Mouse (Mus musculus) cerebellum, adult 2 months (tissue): ENCODE results near the gene Psmb9. TPM values are rescaled to one million over a fixed set of nuclear protein-coding genes. Genes with fewer than 3 reads are reported as not detected.

Experiments used
- DNase-seq, 2 experiments: peaks; one replicate each; pipeline ENCODE4 v3.0.0; 2021
- H3K27ac ChIP-seq: fragments of 200-500 bp; 2 replicates; pipeline ENCODE4 v1.5.1; 2012; ENCODE audit warnings: low read length, control low read depth, inconsistent platforms; ENCODE audit not compliant: insufficient read depth
- H3K27me3 ChIP-seq: fragments of 200-500 bp; 2 replicates; pipeline ENCODE4 v1.6.1; 2012; ENCODE audit warnings: inconsistent platforms, mild to moderate bottlenecking, low read length, moderate library complexity; ENCODE audit not compliant: control insufficient read depth, insufficient read depth
- H3K4me1 ChIP-seq: fragments of 200-500 bp; 2 replicates; pipeline ENCODE4 v1.6.1; 2011; ENCODE audit warnings: low read length; ENCODE audit not compliant: control insufficient read depth, insufficient read depth
- H3K4me3 ChIP-seq: fragments of 200-500 bp; replicated peaks from 2 replicates; pipeline ENCODE3; 2011; ENCODE audit warnings: mild to moderate bottlenecking, low read depth, low read length, control low read depth; ENCODE audit not compliant: insufficient read depth
- CTCF ChIP-seq: fragments of 200-500 bp; IDR thresholded peaks from 2 replicates; pipeline ENCODE4 v1.5.1; 2011; ENCODE audit warnings: low read depth, mild to moderate bottlenecking, control low read depth, low read length, moderate library complexity, borderline replicate concordance; ENCODE audit not compliant: insufficient read depth
- POLR2A ChIP-seq: fragments of 200-500 bp; IDR thresholded peaks from 2 replicates; pipeline ENCODE4 v1.6.1; 2011; ENCODE audit warnings: low read length, control low read depth, borderline replicate concordance; ENCODE audit not compliant: insufficient read depth
- WGBS: fragments of 180-500 bp; shearing (Covaris S2); methylation state at CpG from one replicate; pipeline ENCODE4 v1.1.7; 2018; 5-methylcytosine and 5-hydroxymethylcytosine counted together
- polyA plus RNA-seq: library from polyadenylated mRNA; depleted of rRNA; stranded (reverse); fragments of >200 nt; gene quantifications from 2 replicates; pipeline ENCODE4 v1.2.3, GENCODE M21; 2012

The Psmb9 gene
- polyA plus RNA-seq, 1 experiment, result 2.7 TPM

GRCm38 (mm10) chr17:34203444-34203843, 15.9 kb upstream of the Psmb9 start, which contains the start of gene Tap2:
TSS of gene Tap2 (plus strand) at chr17:34203527.
- no peak within 1 kb of the TSS for H3K27ac ChIP-seq
- TF ChIP-seq POLR2A (no peak), CTCF (no peak)
- 62% methylated on average over 5 of the region's 5 CpGs for WGBS
- DNase-seq, result no peak
- no peaks in the 10 kb centered on the region for H3K4me1 ChIP-seq
- peak within 1 kb of the TSS; percentile 95 for H3K4me3 ChIP-seq
- H3K27me3 ChIP-seq, result no peaks in the 10 kb centered on the region

- Histone ChIP-seq H3K4me3 (no peak overlapping the region), H3K4me1 (no peaks in the 10 kb centered on the region), H3K27me3 (no peaks in the 10 kb centered on the region), H3K27ac (no peak overlapping the region)
- WGBS, result 88% methylated on average over 4 of the region's 4 CpGs
- TF ChIP-seq CTCF (no peak), POLR2A (no peak)
- no peak for DNase-seq
These were observed 15.3 kb upstream of the Psmb9 start for GRCm38 (mm10) chr17:34202760-34203442.

- Histone ChIP-seq H3K27ac (no peak overlapping the region), H3K4me1 (no peaks in the 10 kb centered on the region), H3K27me3 (no peaks in the 10 kb centered on the region), H3K4me3 (no peak overlapping the region)
- no peak for TF ChIP-seq POLR2A
- TF ChIP-seq CTCF, result no peak
- WGBS, result 80% methylated on average over 7 of the region's 7 CpGs
- DNase-seq, result no peak
These were observed 14.0 kb upstream of the Psmb9 start for GRCm38 (mm10) chr17:34201506-34202055.

- H3K27ac ChIP-seq, result no peak overlapping the region
- H3K4me1 ChIP-seq, result no peaks in the 10 kb centered on the region
- no peak overlapping the region for H3K4me3 ChIP-seq
- no peak for DNase-seq
- no peaks in the 10 kb centered on the region for H3K27me3 ChIP-seq
- WGBS, result 88% methylated on average over 16 of the region's 16 CpGs
- TF ChIP-seq CTCF, result no peak
- TF ChIP-seq POLR2A, result no peak
These were observed 13.4 kb upstream of the Psmb9 start for GRCm38 (mm10) chr17:34200772-34201505.

- no peak for DNase-seq
- no peak overlapping the region for H3K27ac ChIP-seq
- TF ChIP-seq CTCF, result no peak
- TF ChIP-seq POLR2A, result no peak
- H3K27me3 ChIP-seq, result no peaks in the 10 kb centered on the region
- WGBS, result 81% methylated on average over 10 of the region's 10 CpGs
- no peaks in the 10 kb centered on the region for H3K4me1 ChIP-seq
- H3K4me3 ChIP-seq, result no peak overlapping the region
These were observed 12.5 kb upstream of the Psmb9 start for GRCm38 (mm10) chr17:34200047-34200446.

- H3K27ac ChIP-seq, result no peak overlapping the region
- no peak for DNase-seq
- H3K4me3 ChIP-seq, result no peak overlapping the region
- H3K4me1 ChIP-seq, result no peaks in the 10 kb centered on the region
- 71% methylated on average over 12 of the region's 12 CpGs for whole genome bisulfite sequencing
- H3K27me3 ChIP-seq, result no peaks in the 10 kb centered on the region
- no peak for TF ChIP-seq CTCF
- TF ChIP-seq POLR2A, result no peak
These were observed 11.6 kb upstream of the Psmb9 start for GRCm38 (mm10) chr17:34199050-34199619.

- Histone ChIP-seq H3K4me3 (no peak overlapping the region), H3K27me3 (no peaks in the 10 kb centered on the region), H3K27ac (no peak overlapping the region), H3K4me1 (no peaks in the 10 kb centered on the region)
- 11% methylated on average over 11 of the region's 11 CpGs for WGBS
- no peak for DNase-seq
- TF ChIP-seq CTCF, result no peak
- TF ChIP-seq POLR2A, result no peak
These were observed 11.0 kb upstream of the Psmb9 start for GRCm38 (mm10) chr17:34198521-34198912.
